Mouse (Mus musculus): Measurements from ENCODE around the gene Rtn4rl2. TPM values are rescaled to one million over a fixed set of nuclear protein-coding genes. Genes with fewer than 3 reads are reported as not detected.

Rtn4rl2 gene
- total RNA-seq, 2 experiments from 2014 or later: 0.52 to 0.62 TPM

GRCm38 (mm10) chr2:84850407-84851129, 35.9 kb downstream of the Rtn4rl2 start:
- DNase-seq (ENCODE audit: low spot score): no peak

GRCm38 (mm10) chr2:84845226-84845625, 41.3 kb downstream of the Rtn4rl2 start:
- no peak for DNase-seq (ENCODE audit: low spot score)

GRCm38 (mm10) chr2:84843654-84844053, 42.9 kb downstream of the Rtn4rl2 start:
- DNase-seq (ENCODE audit: low spot score): no peak

GRCm38 (mm10) chr2:84841905-84842304, 44.6 kb downstream of the Rtn4rl2 start:
- no peak for DNase-seq (ENCODE audit: low spot score)

GRCm38 (mm10) chr2:84840748-84841563, 45.6 kb downstream of the Rtn4rl2 start:
- DNase-seq (ENCODE audit: low spot score): no peak

- DNase-seq (ENCODE audit: low spot score): peak; percentile 76
Observed at GRCm38 (mm10) chr2:84840016-84840747, 46.3 kb downstream of the Rtn4rl2 start.

- peak; percentile 74 for DNase-seq (ENCODE audit: low spot score)
Observed at GRCm38 (mm10) chr2:84838993-84839980, 47.2 kb downstream of the Rtn4rl2 start.

- DNase-seq (ENCODE audit: low spot score): no peak
Observed at GRCm38 (mm10) chr2:84838593-84838949, 47.9 kb downstream of the Rtn4rl2 start, which contains the start of gene Slc43a1. Gene Slc43a1, plus strand, starts transcription at chr2:84838850.

GRCm38 (mm10) chr2:84837817-84838592, 48.5 kb downstream of the Rtn4rl2 start:
- DNase-seq (ENCODE audit: low spot score): no peak

GRCm38 (mm10) chr2:84837107-84837506, 49.4 kb downstream of the Rtn4rl2 start:
- DNase-seq (ENCODE audit: low spot score): no peak

GRCm38 (mm10) chr2:84831666-84832391, 54.7 kb downstream of the Rtn4rl2 start:
- DNase-seq (ENCODE audit: low spot score): peak; percentile 95

- DNase-seq (ENCODE audit: low spot score): no peak
Observed at GRCm38 (mm10) chr2:84827283-84827920, 59.1 kb downstream of the Rtn4rl2 start.

- peak; percentile 91 for DNase-seq (ENCODE audit: low spot score)
Observed at GRCm38 (mm10) chr2:84826488-84827282, 59.8 kb downstream of the Rtn4rl2 start, which contains the start of gene Timm10. Gene Timm10, plus strand, starts transcription at chr2:84826997.

GRCm38 (mm10) chr2:84823237-84823636, 63.3 kb downstream of the Rtn4rl2 start:
- no peak for DNase-seq (ENCODE audit: low spot score)

GRCm38 (mm10) chr2:84822552-84822951, 64.0 kb downstream of the Rtn4rl2 start, which contains the start of gene Smtnl1:
Gene Smtnl1, minus strand, starts transcription at chr2:84822652.
- DNase-seq (ENCODE audit: low spot score): no peak

Data from gastrocnemius, adult 18-20 months (tissue).